Mouse (Mus musculus) midbrain, embryonic 11.5 days (tissue): Measurements from ENCODE around the gene Mfsd10. TPM values are rescaled to one million over a fixed set of nuclear protein-coding genes. Genes with fewer than 3 reads are reported as not detected.

Experiments used
- ATAC-seq: fragments of 200-750 bp; cut with Nextera tagmentation; 2 replicates; pipeline ENCODE4 v1.8.0; 2017; ENCODE audit warnings: moderate TSS enrichment, moderate library complexity; ENCODE audit not compliant: low FRiP score
- DNase-seq: peaks from one replicate; pipeline ENCODE4 v3.0.0; 2015; ENCODE audit warnings: low spot score; ENCODE audit errors: missing footprints
- H3K27ac ChIP-seq: fragments of 300-500 bp; sonication (generic); 2 replicates; pipeline ENCODE4 v1.5.1; 2014; ENCODE audit warnings: low read depth, low read length
- H3K27me3 ChIP-seq: fragments of 300-500 bp; sonication (generic); 2 replicates; pipeline ENCODE4 v1.6.1; 2014; ENCODE audit warnings: mild to moderate bottlenecking, low read length, moderate library complexity, mixed read lengths; ENCODE audit not compliant: control insufficient read depth, insufficient read depth
- H3K36me3 ChIP-seq: fragments of 300-500 bp; sonication (generic); 2 replicates; pipeline ENCODE4 v1.6.1; 2014; ENCODE audit warnings: mild to moderate bottlenecking, low read length, moderate library complexity, mixed read lengths; ENCODE audit not compliant: control insufficient read depth, insufficient read depth
- H3K4me1 ChIP-seq: fragments of 300-500 bp; sonication (generic); 2 replicates; pipeline ENCODE4 v1.6.1; 2014; ENCODE audit warnings: low read length; ENCODE audit not compliant: control insufficient read depth, insufficient read depth
- H3K4me2 ChIP-seq: fragments of 300-500 bp; sonication (generic); 2 replicates; pipeline ENCODE4 v1.6.1; 2014; ENCODE audit warnings: mild to moderate bottlenecking, moderate library complexity
- H3K4me3 ChIP-seq: fragments of 300-500 bp; sonication (generic); 2 replicates; pipeline ENCODE4 v1.5.1; 2014; ENCODE audit warnings: low read depth, low read length
- H3K9ac ChIP-seq: fragments of 300-500 bp; sonication (generic); 2 replicates; pipeline ENCODE4 v1.6.1; 2014; ENCODE audit warnings: low read length
- H3K9me3 ChIP-seq: fragments of 300-500 bp; sonication (generic); 2 replicates; pipeline ENCODE4 v1.6.1; 2016; ENCODE audit warnings: low read length; ENCODE audit not compliant: control insufficient read depth
- WGBS: fragments of 180-500 bp; shearing (Covaris S2); extraction: QIAGEN DNeasy Blood & Tissue Kit; methylation state at CpG from one replicate; pipeline ENCODE4 v1.1.7; 2014; 5-methylcytosine and 5-hydroxymethylcytosine counted together
- polyA plus RNA-seq: library from polyadenylated mRNA; unstranded; fragments of >200 nt; fragmentation: Nextera tagmentation; extraction: Ambion mirVana; gene quantifications from 2 replicates; pipeline ENCODE4 v1.2.1, GENCODE M21; 2014

Gene Mfsd10
- polyA plus RNA-seq, 1 experiment from 2014 or later, result 65.4 TPM

- ATAC-seq (no peak), DNase-seq (no peak)
- Histone ChIP-seq H3K9me3 (no peaks in the 10 kb centered on the region), H3K4me3 (no peak overlapping the region), H3K27me3 (no peaks in the 10 kb centered on the region), H3K36me3 (no peaks in the 10 kb centered on the region; the same call in 1 of the 2 replicates), H3K4me2 (no peak overlapping the region), H3K9ac (no peak overlapping the region), H3K27ac (no peak overlapping the region), H3K4me1 (peaks cover 20% of the 10 kb centered on the region)
- 35% methylated on average over 4 of the region's 4 CpGs for WGBS
Measured at GRCm38 (mm10) chr5:34590702-34591101, 46.3 kb downstream of the Mfsd10 start.

- peak overlapping the region; percentile 4; the same call in 1 of the 2 replicates for H3K9ac ChIP-seq
- H3K9me3 ChIP-seq, result no peaks in the 10 kb centered on the region
- DNase-seq (no peak), ATAC-seq (no peak)
- no peak overlapping the region for H3K4me3 ChIP-seq
- no peak overlapping the region for H3K4me2 ChIP-seq
- no peaks in the 10 kb centered on the region for H3K27me3 ChIP-seq
- no peaks in the 10 kb centered on the region; the same call in 1 of the 2 replicates for H3K36me3 ChIP-seq
- H3K27ac ChIP-seq, result no peak overlapping the region
- WGBS, result 4% methylated on average over 5 of the region's 5 CpGs
- H3K4me1 ChIP-seq, result peaks cover 20% of the 10 kb centered on the region
Measured at GRCm38 (mm10) chr5:34590059-34590458, 47.0 kb downstream of the Mfsd10 start.

GRCm38 (mm10) chr5:34587881-34588280 lies 49.1 kb downstream of the Mfsd10 start:
- Histone ChIP-seq H3K4me2 (no peak overlapping the region), H3K9ac (no peak overlapping the region), H3K36me3 (no peaks in the 10 kb centered on the region), H3K4me3 (no peak overlapping the region), H3K9me3 (no peaks in the 10 kb centered on the region), H3K4me1 (peaks cover 20% of the 10 kb centered on the region), H3K27ac (no peak overlapping the region), H3K27me3 (no peaks in the 10 kb centered on the region)
- ATAC-seq (no peak), DNase-seq (no peak)
- WGBS, result 66% methylated on average over 5 of the region's 5 CpGs

GRCm38 (mm10) chr5:34585216-34585615 lies 51.8 kb downstream of the Mfsd10 start:
- WGBS, result 63% methylated on average over 5 of the region's 5 CpGs
- Histone ChIP-seq H3K9ac (no peak overlapping the region), H3K27me3 (no peaks in the 10 kb centered on the region), H3K9me3 (no peaks in the 10 kb centered on the region), H3K27ac (no peak overlapping the region), H3K4me2 (no peak overlapping the region), H3K4me1 (peaks cover 12% of the 10 kb centered on the region), H3K4me3 (no peak overlapping the region), H3K36me3 (no peaks in the 10 kb centered on the region)
- DNase-seq, result no peak
- ATAC-seq, result no peak

Other genes starting within 250 kb of the Mfsd10 start
- 4.4 and 5.5 TPM in 2 replicates for gene Tnip2, start 123.2 kb downstream of the Mfsd10 start, polyA plus RNA-seq
- 7.0 and 12.4 TPM in 2 replicates for gene Sh3bp2, start 111.4 kb downstream of the Mfsd10 start, polyA plus RNA-seq
- 150 and 160 TPM in 2 replicates for gene Add1, start 63.5 kb downstream of the Mfsd10 start, polyA plus RNA-seq
- 34.9 and 35.5 TPM in 2 replicates for gene Nop14, start 22.9 kb upstream of the Mfsd10 start, polyA plus RNA-seq
- 1.4 and 1.8 TPM in 2 replicates for gene Grk4, start 23.2 kb upstream of the Mfsd10 start, polyA plus RNA-seq
- 12.4 and 13.4 TPM in 2 replicates for gene Htt, start 124.5 kb upstream of the Mfsd10 start, polyA plus RNA-seq